Mouse (Mus musculus) kidney, postnatal 25 days (tissue): ENCODE results near the gene Thra.

Source experiments
- DNase-seq, 2 experiments: peaks; one replicate each; pipeline ENCODE4 v3.0.0; 2021; ENCODE audit warnings: mixed read lengths in 2 of 2

Thra gene

DNA sequence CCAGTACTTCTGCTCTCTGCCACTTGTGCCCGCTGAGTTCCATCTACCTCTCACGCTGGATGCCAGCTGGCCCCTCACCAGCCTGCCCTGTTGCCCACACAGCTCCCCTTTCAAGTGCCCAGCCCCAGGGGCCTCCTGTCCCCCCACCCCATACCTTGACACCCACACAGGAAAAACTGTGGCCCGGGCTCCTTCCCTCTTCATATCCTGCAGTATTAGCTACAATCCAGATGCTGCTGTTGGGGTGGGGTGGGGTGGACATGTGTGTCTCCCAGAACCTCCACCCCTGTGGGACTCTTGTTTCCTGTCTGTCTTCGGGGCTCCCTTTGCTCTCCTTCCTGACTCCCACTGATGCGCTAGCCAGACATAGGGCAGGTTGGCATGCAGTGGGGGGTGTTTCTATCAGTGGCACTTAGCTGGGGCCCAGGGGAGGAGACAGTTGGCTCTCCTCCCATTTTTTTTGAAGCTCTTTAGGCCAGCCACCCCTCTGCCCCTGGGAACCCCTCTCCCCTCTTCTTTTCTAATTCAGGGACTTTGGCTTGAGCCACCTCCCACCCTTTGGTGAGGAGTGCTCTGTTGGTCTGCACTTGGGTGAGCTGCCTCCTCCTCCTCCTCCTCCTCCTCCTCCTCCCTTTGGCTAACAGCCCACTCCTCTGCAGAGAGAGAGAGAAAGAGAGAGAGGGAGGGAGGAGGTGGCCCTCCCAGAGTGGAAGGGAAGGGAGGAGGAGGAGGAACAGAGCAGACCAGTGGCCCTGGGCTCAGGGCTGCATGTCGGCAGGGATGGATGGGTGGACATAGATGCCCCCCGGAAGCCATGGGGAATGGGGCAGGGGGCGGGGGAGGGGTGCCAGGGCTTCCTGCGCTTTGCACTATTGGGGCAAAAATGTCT lies 25.2 kb downstream of the Thra start:
- peak in 1 of 2 experiments; percentile 69 for DNase-seq

DNA sequence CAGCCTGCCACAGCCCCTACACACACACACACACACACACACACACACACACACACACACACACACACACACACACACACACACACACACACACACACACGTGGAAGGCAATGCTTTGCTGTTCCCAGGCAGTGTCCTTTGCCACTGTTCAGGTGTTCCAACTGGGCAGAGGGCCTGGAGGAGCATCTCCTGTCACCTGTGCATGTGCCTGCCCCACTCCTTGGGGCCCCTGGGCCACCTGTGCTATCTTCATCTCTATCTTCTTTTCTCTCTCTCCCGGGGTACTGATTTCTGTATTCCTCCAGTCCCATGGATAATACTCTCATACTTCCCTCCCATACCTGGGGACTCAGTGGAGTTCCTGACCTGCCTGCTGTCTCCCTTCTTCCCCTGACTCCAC lies 25.9 kb downstream of the Thra start:
- DNase-seq = no peak

DNA sequence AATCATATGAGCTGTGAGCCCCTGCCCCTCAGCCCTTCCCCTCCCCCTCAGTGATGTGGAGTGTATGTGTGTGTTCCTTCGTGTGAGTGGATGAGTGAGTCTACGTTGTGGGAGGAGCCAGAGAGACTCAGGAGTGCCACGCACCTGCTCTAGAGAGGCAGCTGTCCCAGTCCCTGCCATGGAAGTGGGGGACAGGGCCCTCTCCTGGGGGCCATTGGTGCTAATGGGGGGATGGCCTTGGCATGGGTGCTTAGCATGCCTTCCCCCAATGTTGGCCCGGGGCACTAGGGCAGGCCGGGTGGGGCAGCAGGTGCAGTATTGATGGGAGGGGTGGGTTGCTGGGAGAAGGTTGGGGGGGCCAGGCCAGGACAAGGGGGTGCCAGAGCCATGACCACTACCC lies 26.4 kb downstream of the Thra start:
- DNase-seq = no peak

DNA sequence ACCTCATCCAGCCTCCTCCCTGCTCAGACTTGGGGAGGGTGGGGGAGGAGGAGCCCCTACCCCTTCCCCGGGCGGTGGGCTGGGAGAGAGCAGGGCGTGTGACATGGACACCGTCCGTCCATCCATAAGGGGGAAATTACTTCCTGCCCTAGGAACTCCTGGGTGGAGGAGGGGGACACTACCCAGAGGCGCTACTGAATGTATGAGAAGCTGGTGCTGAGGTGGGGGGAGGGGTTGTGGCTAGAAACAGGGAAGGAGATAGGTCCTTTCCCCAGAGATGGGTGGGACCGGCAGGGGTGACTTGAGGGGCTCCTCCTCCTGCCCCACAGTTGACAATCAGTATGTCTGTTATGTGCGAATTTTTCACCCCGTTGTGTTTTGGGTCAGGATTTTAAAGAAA lies 26.8 kb downstream of the Thra start:
- DNase-seq = peak in 1 of 2 experiments; percentile 67

DNA sequence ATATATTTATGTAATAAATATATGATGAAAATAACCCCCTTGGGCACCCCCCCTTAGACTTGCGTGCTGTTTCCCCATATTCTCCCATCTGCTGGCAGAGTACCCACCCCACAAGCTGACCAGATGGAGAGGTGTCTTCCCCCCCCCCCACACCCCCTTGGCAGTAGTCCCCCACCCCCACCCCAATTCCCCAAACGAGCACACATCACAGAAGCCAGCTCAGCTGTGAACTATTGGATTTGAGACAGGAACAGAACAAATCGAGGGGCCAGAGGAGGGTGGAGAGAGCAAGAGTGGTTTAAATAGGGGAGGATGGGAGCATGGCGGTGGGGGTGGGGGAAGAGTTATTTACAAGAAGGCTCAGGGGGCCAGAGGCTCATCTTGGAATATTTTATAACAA lies 27.3 kb downstream of the Thra start:
- DNase-seq = no peak

DNA sequence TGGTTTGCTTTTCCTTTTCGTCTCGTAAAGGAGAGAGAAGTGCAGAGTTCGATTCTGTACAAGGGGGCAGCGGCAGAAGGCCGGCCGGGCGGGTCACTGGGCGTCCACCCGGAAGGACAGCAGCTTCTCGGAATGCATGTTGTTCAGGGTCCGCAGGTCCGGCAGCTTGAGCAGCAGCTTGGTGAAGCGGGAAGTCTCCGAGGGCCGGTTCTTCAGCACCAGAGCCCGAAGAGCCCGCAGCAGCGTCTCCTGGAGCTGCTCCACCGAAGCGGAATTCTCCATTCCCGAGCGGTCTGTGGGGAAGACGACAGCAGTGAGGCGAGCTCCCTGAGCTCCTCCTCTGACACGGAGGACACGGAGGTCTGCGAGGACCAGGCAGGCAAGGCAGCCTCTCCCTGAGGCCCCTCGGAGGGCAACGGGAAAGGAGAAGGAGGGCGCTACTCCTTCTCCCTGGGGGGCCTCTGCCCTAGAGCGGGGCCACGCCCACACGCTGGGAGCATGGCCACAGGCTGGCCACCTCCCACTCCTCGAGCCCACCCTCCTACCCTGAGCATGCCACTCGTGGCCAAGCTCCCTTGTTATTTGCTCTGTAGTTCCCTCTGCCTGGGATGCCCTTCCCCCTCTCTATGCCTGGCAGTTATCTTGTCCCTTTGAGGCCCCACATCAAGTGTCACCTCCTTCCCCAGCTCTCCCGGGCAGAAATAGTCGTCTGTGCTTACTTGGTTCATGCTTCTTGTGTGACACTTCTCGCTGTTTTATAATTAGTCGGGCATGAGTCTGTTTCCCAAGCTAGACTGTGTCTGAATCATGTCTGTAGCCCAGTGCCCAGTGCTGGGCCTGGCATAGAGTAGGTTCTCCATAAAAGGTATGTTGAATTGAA lies 27.9 kb downstream of the Thra start:
- DNase-seq = no peak

DNA sequence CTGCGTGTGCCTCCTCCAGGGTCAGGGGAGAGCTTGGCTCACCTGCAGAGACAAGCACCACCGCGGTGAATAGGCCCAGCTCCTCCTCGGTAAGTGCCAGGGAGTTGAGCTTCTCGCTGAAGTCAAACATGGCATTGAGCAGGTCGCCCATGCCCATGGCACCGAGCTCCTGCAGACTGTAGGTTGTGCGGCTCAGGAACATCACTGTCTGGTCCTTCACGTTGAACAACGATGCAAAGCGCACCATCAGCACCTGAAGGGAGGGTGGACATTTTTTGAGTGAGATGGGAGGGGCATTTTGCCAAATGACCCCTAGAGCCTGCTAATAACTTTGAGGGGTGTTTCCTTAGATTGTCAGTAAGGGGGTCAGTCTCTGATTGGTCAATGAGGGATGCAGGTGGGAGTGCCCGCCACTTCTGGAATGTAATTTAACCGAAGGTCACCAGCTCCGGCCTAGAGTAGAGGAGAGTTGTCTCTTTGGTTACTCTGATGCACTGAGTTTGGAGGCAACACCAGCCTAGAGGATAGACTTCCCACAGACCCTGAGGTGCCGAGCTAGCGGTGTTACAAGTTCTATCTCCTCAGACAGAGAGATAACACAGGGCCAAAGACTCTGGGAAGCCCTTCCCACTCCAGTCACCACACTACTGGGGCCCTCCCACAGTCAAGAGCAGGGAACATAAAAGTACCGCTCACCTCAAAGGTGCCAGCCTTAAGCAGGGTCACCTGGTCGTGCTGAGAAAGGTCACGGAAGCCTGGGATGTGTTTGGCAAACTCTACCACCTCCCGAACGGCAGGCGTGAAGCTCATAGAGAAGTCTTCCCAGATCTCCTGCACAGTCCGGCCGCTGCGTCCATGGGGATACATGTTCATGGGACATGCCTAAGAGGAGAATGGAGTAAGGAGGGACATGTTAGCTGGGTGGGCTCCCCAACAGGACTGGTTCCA lies 28.8 kb downstream of the Thra start:
- DNase-seq = no peak

DNA sequence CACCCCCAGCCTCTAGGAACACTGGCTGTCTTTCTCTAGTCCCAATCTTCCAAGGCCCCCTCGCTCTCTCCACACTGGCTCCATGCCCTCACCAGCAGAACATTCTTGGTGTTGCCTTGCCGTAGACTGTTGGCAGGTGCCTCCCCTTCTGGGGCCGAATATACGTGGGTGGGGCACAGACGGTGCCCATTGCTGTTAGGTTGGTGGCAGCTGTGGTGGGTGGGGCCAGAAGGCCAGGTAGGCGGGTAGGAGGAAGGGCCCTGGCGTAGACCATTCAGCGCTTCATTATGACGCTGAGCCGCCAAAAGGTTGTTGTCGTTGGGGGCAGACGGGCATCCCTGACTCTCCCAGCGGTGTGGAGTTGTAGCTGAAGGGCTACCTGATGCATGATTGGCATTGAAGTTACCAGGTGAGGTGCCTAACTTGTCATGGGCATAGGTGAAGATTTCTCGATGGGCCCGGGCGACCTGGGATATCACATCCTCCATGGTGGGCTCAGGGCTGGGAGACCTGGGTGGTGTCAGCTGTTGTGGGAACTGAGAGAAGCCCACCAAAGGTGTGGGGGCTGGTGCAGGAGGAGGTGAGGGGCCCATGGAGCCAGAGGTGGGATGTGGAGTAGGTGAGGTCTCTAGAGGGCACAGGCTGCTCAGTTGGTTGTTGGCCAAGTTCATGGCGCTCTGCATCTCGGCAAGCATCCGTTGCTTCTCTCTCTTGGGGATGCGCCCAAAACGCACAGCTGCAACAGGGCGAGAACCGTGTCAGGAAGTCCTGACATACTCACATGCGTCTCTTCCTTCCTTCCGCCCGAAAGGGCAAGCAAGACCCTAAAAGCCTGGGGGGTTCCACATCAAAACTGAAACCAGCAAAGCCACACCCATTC lies 29.9 kb downstream of the Thra start:
- no peak for DNase-seq

DNA sequence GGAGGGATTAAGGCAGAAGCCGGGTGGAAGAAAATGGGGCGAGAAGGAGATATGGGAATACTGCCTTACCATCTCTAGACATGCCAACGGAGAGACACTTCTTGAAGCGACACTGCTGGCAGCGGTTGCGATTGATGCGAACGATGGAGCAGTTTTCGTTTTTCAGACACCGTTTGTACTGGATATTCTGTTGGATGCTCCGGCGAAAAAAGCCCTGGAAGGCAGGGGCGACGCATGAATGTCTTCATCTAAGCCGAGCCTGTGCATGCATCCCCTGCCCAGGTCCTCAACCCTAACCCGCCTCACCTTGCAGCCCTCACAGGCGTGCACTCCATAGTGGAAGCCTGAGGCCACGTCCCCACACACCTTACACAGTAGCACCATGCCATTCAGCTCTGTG lies 30.7 kb downstream of the Thra start:
- DNase-seq = no peak

DNA sequence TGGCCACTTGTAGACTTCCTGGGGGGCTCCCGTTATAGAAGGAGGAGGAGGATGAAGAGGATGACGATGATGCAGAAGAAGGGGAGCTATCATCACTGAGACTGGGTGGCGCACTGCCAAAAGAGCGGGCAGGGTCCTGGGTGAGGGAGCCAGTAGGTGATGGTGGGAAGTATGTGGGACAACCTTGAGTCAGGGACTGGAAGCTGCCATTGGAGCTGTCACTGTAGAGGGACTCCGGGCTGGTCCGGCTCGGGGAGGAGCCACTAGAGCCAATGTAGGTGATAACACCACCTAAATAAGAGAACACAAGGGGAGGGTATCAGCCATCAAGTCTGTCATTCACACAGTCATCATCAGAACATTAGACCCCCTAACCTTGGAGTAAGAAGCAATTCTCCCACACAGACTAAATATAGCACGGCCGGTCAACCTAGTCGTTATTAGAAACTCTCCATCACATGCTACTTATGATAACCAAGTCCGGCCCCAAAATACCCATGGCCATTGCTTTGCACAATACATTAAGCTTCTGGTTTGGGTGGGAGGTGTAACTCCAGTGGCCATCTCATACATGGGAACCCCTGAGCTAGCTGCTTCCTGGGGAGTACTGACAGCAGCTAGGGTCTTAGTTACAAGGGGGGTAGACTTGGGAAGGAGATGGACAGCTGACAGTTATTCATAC lies 31.5 kb downstream of the Thra start:
- no peak for DNase-seq

DNA sequence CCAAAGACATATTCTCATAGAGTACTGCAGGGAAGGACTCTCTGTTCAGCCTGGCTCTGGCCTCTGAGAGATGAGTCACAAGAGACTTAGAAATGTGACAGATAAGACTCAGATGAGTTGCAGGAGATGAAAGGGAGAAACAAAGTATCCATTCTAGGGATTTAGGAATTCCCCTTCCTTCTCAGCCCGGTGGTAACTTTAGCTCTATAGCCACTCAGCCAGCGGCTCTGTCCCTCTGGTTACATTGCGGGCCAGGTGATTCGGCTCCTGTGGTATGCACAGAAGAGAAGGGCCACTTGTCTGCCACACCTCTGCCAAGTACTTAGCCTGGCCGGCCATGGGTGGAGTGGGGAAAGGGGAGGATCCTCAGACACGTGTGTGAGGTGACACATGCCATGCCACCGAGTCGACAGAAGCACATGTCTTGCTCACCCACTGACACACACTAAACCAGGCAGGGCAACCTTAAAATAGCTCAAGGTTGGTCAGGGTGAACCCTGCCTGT lies 32.3 kb downstream of the Thra start:
- peak in 1 of 2 experiments; percentile 93 for DNase-seq

DNA sequence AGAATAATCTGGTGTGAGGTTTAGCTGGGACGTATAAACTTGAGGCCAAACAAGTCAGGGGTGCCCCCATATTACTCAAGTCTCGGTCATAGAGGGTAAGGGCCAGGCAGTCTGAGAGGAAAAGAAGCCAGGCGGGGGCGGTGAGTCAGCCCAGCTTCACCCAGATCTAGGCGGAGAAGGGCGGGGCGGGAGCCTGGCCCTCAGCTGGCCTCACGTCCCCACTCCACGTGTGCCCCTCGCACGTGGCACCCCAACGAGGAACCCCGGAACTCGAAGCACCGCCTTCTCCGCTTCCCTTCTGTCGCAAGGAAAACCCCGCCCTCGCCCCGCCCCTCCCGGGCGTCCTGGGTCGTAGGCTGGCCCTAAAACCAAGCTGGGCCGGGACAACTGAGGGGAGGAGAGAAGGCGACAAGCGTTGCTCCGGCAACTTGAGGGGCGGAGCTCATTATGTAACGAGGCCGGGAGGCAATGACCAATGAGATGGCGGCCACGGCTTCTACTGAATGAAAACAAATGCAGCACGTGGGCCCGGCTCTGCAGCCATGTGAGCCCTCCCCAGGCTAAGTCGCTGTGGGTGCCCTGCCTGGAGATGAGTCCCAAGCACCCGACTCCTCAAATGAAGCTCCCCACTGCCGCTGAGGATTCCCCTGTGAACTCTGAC lies 33.3 kb downstream of the Thra start:
- DNase-seq = peak; percentile 100

DNA sequence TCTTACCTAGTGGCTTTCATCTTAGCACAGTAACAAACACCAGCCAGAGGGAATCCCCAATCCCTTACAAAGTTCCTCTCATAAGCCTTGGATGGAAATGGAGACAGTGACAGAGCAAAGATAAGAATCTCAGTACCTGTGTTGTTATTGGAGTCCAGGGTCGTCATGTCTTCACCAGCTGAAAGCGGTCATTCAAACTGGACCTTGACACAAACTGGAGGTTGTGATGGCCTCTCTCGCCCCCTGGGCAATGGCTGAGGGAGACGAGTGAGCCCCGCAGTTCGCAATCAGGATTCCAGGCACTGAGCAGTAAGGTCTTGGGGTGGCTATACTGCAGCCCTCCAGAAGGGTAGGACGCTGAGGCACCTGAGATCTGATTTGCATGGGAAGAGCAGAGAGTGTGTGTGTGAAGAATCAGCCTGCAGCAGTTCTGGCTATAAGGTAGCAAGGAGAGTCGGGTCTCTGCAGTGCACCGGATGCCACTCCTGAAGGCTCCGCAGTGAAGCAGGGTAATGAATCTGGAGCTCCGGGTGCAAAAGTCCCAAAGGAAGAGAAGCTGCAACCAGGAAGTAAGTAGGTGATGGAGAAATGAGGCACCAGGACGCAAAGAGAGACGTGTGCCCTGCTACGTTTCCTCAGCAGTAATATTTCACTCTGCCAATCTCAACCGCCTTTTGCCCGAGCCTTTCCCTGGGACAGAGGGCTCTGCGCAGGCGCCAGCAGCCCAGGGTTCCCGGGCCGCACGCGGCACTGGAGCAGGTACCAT lies 34.3 kb downstream of the Thra start, which contains the start of gene Nr1d1:
TSS of gene Nr1d1 (minus strand) at position 752 of the 766 bp plus-strand sequence.
- DNase-seq = no peak

DNA sequence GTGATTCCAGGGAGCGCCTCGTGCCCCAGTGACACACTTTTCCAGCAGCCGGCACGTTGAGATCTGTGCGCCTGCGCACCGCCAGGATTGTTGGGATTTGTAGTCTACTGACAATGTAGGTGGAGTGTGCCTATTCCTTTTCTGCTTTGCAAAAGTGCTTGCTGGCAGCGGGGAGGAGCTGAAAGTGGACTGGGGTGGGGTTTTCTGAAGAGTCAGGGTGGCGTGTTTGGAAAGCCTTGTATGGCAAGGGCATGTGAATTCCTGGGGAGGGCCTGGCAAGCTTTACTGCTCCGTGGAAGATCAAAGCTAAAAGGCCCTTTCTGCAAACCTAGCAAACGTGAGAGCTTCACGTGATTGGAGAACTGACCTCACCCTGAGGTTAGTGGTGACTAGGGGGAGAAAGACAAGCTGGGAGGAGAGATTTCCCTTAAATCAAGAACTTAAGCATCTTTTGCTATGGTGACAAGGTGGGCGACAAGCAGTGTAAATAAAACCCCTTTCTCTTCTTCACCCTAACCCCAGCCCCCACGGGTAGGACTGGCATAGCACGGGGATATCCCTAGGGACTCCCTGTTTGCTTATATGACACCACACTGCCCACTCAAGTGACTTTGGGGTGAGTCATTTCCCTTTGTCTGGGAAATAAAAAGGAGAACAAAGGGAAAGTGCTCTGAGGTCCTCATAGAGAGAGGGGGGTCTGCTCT lies 35.1 kb downstream of the Thra start:
- peak; percentile 100 for DNase-seq

DNA sequence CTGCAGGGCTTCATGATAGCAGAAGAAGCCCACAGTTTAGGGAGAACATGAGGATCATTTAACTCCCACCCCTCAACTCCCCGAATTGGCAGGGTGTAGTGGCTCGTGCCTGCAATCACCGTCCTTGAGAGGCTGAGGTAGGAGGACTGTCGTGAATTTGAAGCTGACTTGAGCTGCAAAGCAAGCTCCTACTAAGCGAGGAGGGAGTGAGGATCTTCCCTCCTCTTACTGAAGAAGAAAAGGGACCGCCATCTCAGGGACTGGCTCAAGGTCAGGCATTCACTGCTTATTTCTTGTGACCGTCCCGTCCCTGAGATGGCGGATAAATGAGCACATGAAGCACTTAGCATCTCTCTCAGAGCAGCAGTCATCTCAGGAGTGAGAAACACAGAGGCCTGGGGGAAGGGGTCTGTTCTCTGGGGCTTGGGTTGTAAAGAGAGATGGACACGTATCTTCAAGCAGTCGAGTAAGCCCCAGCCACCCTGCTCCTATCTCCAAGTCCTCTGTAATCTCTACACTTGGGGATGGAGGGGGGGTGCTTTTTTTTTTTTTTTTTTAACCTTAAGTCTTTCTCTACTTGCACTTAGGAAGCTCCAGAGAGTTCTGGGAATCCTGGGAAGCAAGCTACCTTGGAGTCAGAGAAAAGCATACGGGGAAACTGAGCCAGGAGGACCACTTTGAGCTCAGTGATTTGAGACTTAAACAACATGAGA lies 35.8 kb downstream of the Thra start:
- DNase-seq = no peak

DNA sequence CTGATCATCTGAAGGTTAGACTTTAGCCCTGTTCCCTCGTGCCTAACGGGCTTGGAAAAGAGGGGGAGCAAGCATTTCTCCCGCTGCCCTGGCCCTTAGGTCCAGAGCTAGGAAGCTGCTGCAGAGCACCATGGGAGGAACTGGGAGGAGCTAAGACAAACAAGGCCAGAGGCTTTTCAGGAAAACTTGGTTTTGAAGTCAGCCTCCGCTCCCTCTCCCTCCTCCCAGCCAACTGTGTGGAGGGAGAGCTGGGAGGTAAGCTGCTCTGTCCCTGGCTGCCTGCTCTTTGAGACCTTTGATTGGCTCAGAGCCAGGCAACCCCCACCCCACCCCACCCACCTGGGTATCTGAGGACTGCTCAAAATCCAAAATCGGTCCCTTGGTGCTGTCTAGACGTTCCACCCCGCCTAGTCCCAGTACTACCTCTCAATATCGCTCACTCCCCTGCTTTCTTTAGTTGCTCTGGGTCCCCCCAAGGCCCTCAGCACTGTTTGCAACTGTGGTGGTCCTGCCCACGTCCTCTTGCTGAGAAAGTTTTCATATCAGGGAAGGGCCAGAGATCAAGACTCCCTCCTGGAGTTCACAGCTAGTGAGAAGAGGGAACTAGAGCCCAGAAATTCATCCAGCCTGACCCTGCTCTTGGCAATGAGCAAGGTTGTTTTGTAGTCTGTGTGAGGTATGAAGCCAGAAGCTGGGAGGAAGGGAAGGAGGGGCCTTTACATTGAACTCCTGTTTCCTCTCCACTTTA lies 36.6 kb downstream of the Thra start:
- peak; percentile 82 to 93 for DNase-seq

DNA sequence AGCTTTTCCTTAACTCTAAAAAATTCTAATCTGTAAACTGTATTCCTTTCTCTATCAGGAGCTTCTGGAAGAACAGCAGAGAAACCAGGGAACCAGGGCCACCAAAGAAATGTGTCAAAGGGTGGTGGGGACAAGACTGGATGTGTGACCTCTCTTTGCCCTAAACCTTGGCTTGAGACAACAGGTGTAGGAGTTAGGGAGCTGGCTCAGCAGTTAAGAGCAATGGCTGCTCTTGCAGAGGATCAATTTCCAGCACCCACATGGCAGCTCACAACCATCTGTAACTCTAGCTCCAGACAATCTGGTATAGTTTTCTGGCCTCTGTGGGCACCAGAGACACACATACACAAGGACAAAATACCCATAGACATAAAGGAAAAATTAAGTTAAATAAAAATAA lies 37.5 kb downstream of the Thra start:
- DNase-seq = no peak
